Mouse (Mus musculus): ENCODE data around the gene Mpeg1. TPM values are rescaled to one million over a fixed set of nuclear protein-coding genes. Genes with fewer than 3 reads are reported as not detected.

The Mpeg1 gene
- total RNA-seq, 2 experiments from 2014 or later, result 4.6 to 4.8 TPM

DNA sequence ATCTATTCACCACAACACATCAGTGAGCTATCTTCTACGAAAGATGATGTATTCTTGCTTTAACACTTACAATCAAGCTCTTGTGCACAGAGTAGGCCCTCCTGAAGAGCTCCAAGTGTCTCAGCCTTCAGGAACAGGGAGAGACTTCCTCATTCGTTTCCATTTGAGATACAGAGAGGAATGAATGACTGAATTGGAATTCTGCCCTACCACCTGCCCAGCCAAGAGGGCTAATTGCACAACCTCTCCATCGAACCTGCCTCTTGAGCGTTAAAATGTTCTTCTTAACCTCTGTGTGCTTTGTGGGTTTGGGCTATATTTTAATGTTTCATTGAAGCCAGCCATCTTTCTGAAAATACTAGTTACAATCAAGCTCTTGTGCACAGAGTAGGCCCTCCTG, 4.1 kb downstream of the Mpeg1 start:
- DNase-seq (ENCODE audit: low spot score in 2 of 2), result no peak

DNA sequence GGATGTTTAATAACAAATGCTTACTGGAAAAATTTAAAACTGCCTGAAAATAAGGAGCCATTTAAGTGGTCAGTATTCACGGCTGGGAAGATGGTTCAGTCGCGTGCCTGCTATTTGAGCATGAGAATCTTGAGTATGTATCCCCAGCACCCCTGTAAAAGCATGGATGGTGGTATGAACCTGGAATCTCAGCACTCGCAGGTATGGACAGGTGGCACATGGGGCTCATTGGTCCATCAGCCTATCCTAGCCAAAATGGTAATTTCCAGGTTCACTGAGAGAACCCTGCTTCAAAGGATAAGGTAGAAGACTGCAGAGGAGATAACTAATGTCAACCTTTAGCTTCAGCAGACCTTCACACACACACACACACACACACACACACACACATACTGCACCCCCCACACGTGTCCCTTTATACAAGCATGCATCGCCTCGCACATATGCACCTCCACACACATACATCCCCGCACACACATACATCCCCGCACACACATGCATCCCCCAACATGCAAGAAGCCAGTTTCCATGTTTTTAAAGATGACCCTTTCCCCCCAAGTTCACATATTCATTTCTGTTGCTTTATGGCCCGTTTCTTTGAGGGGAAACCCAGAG, 5.1 kb downstream of the Mpeg1 start:
- DNase-seq (ENCODE audit: low spot score in 2 of 2), result no peak

DNA sequence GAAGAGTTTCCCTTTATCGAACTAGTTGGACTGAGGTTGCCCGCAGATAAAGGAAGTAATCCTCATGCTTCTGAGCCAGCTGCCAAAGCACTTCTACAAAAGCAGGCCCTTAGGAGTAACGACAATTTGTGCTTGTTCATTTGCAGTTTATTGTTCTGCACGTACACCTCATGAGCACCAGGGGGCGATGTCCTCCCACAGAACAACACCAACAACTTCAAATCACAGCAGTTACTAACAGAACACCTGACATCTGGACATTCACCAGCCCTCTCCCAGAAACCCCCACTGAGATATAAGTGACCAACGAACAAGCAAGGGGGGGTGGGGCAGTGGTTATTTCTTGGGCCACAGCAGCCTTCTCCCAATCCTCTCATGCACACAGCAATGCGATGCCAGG, 5.6 kb downstream of the Mpeg1 start:
- DNase-seq (ENCODE audit: low spot score in 2 of 2), result peak; percentile 59 to 76

DNA sequence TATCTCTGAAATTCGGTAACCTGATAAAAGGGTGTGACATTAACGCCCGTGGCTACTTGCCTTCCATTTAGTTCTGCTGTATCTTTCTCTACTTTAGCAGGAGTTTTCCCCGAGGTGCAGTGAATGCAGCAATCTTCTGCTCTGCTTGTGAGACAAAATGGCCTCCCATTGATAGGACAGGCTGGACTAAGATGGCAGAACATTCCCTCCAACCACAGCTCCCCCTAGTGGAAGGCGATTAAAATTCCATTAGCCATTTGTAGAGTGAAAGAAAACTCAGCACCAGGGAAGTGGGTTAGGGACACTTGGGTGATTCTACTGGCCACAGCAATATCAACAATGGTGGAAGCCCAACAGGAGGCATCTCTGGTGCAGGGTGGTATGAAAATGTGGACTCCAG, 6.9 kb downstream of the Mpeg1 start:
- peak; percentile 57 to 59 for DNase-seq (ENCODE audit: low spot score in 2 of 2)

DNA sequence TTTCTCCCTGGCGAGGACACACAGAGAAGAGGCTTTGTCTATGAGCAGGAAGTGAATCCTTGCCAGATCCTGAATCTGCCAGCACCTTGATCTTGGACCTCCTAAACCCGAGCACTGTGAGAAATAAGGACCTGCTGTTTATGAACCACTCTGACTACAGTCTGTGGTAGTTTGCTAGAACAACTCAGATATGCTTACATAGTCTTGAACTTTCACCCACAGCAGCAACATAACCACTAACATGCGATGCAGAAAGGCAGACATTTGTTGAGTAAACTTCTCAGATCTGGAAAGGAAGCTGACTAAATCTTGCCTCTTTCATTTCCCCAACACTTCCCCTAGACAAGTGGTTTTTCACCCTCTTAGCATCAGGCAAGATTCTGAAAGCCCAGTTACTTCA, 11.3 kb downstream of the Mpeg1 start:
- no peak for DNase-seq (ENCODE audit: low spot score in 2 of 2)

DNA sequence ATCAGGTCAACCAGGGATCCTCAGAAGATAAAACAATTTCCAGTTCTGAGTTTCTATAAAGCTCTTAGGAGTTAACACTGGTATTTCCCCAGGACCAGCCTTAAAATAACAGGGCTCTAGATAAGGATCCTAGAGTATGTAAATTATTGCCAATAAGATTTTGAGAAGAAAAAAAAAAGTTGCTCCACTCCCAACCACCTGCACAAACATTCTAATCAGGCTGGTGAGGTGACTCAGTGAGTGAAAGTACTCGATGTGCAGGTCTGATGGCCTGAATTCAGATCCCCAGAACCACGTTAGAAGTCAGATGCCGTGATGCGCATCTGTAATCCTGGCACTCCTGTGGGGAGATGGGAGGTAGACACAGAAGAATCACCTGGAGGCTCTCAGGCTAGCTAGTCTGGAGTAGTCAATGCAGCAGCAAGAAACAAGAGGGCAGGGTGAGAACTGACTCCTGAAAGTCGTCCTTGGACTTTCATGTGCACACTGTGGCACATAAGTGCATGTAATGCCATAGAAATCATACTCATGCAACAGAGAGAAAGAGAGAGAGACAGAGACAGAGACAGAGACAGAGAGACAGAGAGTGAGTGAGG, 11.9 kb downstream of the Mpeg1 start:
- no peak for DNase-seq (ENCODE audit: low spot score in 2 of 2)

DNA sequence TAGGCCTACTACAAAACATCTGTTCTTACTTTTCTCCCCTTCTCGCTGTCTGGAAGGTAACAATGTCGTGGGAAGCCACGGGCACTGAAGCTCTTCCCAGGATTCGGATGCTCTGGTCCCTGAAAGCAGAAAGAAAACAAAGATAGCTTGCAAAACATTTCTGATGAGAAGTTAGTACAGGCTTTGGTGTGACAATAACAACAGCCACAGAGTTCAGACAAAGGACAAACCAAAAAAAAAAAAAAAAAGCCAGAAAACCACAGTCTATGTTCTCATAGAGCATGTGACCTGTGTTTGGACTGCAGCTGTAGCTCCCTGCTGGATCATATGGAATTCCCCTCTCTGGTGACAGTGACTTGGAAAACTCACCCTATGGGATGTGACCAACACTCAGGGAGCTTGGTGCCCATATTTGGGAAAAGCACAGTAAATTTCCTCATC, 12.6 kb downstream of the Mpeg1 start:
- DNase-seq (ENCODE audit: low spot score in 2 of 2), result no peak

DNA sequence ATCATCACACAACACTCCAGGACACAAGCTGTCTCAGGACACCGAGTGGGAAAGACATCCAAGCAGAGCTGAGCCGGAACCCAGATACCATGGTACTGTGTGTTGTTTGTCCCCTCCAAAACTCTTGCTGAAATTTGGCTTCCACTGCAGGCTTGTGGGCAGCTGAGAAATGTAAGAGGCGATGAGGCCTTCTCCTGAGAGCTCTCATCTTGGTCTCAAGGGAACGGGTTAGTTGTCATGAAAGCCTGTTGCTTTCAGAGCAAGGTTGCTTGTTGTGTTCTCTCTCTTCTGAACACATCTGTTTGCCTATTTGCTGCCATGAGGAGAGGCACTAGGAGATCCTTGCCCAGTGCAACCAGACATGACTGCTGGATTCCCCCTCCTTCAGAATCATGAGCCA, 13.4 kb downstream of the Mpeg1 start:
- DNase-seq (ENCODE audit: low spot score in 2 of 2), result no peak

DNA sequence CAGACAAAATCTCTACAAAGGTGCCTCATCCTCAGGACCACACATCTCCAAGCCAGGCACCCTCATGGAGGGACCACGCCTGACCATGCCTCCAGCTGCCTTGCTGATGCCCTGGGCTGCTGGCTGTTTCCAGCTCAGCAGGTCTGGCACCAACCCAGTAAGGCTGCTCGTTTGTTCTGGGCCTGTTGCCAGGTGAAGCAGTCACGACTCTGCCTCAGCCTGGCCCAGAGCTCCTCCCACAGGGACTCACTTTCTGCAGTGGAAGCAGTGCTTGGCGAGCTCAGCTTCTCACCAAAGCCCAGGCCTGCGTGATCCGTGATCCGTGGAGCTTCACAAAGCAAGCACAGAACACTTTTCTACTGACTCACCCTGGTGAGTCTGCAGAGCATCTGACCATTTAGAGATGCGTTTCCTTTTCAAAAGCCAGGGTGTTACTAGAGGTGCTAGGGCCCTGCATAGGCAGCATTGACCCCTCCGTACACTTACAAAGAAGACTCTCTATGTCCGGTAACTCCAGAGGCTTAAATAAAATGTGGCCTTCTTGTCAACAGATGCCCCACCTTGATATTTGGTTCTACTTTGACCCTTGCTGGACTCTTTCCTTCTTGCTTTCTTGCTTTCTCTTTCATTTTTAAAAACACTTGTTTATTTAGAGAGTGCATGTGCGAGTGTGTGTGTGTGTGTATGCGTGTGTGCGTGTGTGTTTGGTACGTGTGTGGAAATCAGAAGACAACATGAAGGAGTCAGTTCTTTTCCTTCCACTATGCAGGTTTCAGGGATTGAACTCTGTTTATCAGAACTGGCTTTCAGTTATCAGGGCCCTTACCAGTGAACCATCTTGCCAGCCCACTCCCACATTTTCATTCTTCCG, 15.0 kb downstream of the Mpeg1 start:
- DNase-seq (ENCODE audit: low spot score in 2 of 2), result peak; percentile 84 to 90

DNA sequence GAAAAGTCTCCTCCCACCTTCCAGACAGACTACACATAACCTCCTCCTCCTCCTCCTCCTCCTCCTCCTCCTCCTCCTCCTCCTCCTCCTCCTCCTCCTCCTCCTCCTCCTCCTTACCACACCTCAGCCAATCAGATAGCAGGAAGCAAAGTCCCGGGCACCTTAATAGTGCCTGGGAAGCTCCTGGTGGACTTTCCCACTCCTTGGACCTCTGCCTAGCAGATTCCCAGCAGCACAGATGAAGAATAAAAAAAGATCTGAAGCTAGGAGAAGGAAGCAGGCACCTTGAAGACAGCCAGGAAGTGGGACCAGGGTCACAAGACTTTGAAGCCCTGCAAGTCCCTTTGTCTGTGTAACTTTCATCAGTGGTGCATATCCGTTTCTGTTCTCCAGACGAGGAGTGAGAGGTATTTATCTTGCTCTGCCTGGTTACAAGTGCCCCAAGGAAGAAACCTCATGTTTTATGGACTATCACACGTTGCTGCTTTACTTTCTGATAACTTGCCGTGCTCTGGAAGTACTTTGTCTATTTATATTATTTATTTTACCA, 16.2 kb downstream of the Mpeg1 start:
- no peak for DNase-seq (ENCODE audit: low spot score in 2 of 2)

DNA sequence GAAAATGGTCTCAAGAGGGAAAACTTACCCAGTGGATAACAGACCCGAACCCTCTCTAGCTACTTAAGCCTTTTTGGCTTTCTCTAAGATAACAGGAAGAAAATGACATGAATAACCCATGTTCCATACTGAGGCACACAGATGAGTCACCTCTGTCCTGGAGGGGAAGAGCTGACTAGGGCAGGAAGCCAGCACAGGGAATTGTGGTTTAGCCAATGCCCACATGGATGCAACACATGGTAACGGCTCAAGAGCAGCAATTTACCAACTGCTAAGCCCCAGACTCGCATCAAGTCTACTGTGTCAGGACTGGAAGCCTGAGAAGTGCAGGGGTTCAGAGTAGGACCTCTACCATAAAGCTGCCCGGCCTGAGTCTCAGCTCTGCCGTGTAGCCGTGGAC, 17.8 kb downstream of the Mpeg1 start:
- DNase-seq (ENCODE audit: low spot score in 2 of 2), result no peak

DNA sequence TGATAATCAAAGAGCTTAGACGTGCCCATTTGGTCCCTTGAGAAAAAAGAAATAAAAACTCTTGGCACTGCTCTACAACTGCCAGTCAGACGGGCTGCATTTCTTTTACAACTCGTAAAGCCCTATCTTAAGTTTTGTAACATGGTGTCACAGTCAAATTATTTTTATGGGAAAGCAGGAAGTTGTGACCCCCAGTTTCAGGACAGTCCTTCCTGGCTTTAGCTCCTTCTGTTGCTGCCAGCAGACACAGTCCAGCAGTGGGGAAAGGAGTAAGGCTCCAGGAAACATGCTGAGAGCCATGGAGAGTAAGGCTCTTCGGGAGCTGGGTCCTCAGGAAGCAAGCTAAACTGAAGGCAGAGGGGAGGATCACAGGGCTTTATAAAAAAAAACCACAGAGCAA, 23.2 kb downstream of the Mpeg1 start:
- DNase-seq (ENCODE audit: low spot score in 2 of 2), result no peak

DNA sequence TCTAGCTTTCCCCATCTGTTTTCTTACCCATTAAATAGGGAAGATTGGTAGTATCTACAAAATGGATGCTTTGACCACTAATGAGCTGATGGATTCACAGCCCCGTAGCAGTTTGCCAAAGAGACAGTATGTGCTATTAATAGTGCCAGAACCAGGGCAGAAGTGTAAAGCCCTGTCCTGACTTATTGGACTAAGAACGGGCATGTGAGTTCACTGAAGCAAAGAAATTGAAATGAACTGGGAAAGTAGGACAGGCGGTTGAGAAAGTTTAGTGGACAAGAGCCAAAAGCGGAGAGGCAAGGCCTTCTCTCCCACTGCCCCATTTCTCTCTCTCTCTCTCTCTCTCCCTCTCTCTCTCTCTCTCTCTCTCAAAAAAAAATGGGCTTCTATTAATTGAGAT, 23.6 kb downstream of the Mpeg1 start:
- DNase-seq (ENCODE audit: low spot score in 2 of 2), result no peak

DNA sequence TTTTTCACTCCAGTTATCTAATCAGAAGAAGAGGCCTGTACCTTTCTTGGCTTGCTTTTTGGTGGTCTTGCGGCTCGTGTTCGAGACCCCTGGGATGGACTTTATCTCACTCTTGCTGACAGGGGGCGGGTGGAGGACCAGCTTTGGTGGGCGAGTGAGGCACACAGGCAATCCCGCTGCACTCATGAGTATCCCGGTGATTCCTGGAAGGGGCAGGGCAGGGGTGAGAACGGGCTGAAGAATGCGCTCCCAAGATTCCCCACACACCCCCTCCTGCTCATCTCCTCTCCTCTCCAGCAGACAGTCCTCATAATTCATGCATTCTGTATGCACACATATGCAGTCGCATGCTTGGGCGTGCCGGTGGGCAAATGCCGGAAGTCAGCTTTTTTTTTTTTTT, 24.6 kb downstream of the Mpeg1 start:
- no peak for DNase-seq (ENCODE audit: low spot score in 2 of 2)

DNA sequence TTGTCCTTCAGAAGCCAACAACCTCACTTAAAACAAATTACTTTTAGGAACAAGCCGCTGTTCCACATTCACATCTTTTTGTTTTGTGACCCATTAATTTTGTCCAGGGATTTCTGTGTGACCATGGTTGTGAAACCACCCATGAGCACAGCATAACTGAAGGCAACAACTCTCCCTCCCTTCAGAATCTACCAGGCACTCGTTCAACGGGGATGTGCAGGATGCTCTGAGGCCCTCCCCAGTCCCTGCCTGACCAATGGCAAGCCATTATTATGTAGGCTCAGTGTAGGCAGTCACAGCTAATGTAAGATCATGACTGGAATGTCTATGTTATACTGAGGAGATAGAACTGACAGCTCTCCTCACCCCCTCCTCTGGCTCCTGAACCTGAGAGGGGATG, 25.1 kb downstream of the Mpeg1 start:
- no peak for DNase-seq (ENCODE audit: low spot score in 2 of 2)

DNA sequence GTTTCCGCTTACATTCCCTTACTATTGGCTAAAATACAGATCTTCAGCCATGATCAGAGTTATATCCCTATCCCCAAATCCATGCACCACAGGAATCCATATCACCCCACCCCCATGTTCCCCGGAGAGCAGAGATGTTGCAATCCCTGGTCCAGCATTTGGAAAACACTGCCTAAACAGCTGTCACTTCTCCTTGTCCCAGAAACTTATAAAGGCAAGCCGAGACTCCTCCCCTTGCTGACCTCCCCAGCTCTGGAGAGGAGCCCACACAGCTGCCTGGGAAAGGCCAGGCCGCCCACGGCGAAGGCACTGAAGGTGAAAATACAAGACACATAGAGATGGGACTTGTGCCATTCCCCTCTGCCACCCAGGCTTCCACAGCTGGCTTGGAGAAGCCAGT, 26.3 kb downstream of the Mpeg1 start:
- DNase-seq (ENCODE audit: low spot score in 2 of 2), result no peak

DNA sequence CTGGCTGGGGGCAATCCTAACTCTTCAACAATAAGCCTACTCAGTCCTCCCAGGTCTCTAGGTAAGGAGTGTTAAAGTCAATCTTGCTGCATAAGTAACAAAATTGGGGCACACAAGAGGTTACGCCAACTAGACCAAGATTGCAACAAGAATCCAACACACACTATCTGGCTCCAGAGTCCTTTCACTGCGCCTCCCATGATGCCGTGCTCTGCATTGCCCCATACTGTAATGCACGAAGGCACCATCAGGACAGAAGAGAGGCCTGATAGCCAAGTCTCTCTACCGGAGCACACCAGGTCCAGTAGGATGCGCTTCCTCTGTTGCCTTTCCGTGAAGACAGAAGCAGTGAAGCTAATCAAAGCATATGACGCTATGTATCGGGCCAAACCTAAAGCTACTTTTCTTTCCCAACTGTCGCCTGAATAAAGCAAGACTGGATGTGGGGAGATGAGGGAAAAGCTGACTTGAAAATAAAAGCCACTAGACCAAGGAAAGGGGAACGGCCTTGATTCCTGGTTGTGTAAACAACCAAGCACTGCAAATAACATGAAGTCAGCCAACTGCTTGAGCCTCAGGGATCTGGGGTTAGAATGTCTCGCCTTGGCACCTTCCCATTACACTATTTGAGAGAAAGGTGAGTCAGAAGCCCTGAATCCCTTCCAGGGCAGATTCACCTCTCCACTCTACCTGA, 27.1 kb downstream of the Mpeg1 start:
- DNase-seq (ENCODE audit: low spot score in 2 of 2), result no peak

DNA sequence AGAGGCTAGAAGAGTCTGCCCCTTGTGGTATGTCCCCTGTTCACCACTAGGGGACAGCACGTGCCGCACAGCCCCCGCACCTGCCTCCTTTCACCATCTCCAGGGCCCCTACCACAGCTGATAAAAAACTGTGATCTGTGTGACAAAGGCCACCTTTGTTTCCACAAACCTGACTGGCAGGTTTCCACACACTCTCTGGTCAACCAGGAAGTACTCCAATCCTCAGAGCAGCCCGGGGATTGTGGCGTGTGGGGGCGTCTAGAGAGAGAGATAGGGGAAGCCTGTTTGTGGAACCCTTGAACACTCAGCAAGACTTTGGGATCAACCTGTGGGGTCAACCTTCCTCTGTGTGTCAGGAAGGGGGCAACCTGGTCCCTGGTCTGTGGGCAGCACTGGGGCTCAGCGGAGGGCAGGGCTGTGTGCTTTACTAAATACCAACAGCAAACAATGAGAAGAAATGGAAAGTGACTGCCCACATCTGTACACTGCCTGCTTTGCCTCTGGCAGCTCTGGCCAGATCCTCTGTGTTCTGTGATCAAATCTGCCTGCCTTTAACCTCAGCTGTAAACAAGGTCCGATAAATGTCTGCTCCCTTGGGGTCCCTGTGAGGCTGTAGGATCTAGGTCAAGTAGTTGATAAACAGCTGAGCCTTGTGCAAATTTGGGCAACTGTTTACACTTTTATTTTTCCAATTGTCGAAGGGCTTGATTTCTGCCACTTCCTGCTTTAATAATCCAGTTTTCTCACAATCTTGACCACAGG, 27.8 kb downstream of the Mpeg1 start:
- DNase-seq (ENCODE audit: low spot score in 2 of 2), result peak in 1 of 2 experiments; percentile 49

DNA sequence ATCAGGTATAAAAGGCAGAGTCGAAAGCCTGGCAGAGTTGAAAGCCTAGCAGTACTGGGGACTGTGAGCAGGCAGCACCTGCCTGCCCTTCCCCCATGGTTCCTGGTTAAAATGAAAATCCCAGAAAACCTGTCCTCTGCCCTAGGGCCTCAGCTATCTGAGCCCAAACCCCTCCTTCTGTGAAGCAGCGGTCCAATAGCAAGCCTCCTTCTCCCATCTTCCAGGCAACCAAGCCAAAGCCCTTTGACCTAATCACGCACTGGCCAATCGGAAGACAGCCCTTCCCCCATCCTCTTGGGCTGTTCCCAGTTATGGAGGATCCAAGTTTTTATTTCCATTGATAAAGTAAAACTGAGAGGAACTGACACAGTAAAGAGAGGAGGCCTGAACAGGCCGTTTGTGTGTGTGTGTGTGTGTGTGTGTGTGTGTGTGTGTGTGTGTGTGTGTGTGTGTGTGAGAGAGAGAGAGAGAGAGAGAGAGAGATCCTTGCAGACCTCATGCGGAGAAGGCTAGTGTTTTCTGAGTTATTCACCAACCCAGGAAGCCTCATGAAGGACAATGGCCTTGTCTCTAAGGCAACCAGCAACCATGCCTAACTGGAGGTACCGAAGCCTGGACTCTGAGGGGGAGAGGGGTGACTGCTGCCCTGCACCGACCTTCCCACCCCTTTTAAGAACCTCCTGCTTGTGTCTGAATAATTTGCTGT, 28.5 kb downstream of the Mpeg1 start:
- peak in 1 of 2 experiments; percentile 47 for DNase-seq (ENCODE audit: low spot score in 2 of 2)
